Mouse (Mus musculus): Measurements from ENCODE around the gene Tmc8. TPM values are rescaled to one million over a fixed set of nuclear protein-coding genes. Genes with fewer than 3 reads are reported as not detected.

Tmc8 gene
- polyA plus RNA-seq, 1 experiment: 0.39 TPM

DNA sequence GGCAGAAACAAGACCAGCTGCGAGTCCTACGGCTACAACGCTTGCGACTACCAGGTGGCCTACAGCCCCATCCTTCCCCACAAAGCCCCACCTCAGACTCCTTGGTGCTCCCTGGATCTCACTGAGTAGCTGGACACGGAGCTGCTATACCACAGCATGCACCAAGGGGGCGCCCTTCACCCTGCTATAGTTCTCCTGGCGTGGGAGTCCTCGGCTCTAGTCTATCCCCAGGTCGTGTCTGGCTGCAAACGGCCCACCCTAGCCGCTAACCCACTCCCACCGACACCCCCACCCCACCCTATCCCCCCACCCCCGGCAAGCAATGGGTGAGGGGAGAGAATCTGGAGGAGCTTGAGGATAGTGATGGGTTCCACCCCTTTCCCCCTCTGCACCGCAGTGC, 8.4 kb downstream of the Tmc8 start:
- no peak overlapping the region for H3K4me3 ChIP-seq (ENCODE audit: insufficient read depth, low read length)
- no peak overlapping the region for H3K27ac ChIP-seq (ENCODE audit: insufficient read depth, low read length)
- no peaks in the 10 kb centered on the region for H3K4me1 ChIP-seq (ENCODE audit: control insufficient read depth, insufficient read depth, low read length)
- TF ChIP-seq POLR2A (IDR thresholded peaks at IDR 0.05; ENCODE audit: low read depth, low read length): no peak
- peak; percentile 73; the same call in 1 of the 2 replicates for TF ChIP-seq CTCF (IDR thresholded peaks at IDR 0.05; ENCODE audit: borderline replicate concordance, insufficient read depth, low read length)

GRCm38 (mm10) chr11:117790703-117791440, 9.0 kb downstream of the Tmc8 start:
- Histone ChIP-seq H3K27ac (ENCODE audit: insufficient read depth, low read length) (no peak overlapping the region), H3K4me3 (ENCODE audit: insufficient read depth, low read length) (no peak overlapping the region), H3K4me1 (ENCODE audit: control insufficient read depth, insufficient read depth, low read length) (no peaks in the 10 kb centered on the region)
- no peak for TF ChIP-seq POLR2A (IDR thresholded peaks at IDR 0.05; ENCODE audit: low read depth, low read length)
- no peak for TF ChIP-seq CTCF (IDR thresholded peaks at IDR 0.05; ENCODE audit: borderline replicate concordance, insufficient read depth, low read length)

DNA sequence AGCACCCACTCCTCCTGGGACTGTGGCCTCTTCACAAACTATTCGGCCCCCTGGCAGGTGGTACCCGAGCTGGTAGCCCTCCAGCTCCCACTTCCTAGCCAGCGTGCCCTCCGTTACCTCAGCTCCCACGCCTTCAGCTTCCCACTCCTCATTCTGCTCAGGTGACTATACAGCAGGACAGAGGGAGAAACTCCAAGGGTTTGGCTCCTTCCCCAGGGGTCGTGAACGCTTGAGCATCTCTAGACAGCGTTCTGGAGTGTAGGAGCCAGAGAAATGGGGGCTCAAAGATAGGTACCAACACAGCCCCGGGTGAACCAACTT, 9.5 kb downstream of the Tmc8 start:
- Histone ChIP-seq H3K4me3 (ENCODE audit: insufficient read depth, low read length) (no peak overlapping the region), H3K4me1 (ENCODE audit: control insufficient read depth, insufficient read depth, low read length) (no peaks in the 10 kb centered on the region), H3K27ac (ENCODE audit: insufficient read depth, low read length) (no peak overlapping the region)
- TF ChIP-seq CTCF (IDR thresholded peaks at IDR 0.05; ENCODE audit: borderline replicate concordance, insufficient read depth, low read length) (no peak), POLR2A (IDR thresholded peaks at IDR 0.05; ENCODE audit: low read depth, low read length) (no peak)

DNA sequence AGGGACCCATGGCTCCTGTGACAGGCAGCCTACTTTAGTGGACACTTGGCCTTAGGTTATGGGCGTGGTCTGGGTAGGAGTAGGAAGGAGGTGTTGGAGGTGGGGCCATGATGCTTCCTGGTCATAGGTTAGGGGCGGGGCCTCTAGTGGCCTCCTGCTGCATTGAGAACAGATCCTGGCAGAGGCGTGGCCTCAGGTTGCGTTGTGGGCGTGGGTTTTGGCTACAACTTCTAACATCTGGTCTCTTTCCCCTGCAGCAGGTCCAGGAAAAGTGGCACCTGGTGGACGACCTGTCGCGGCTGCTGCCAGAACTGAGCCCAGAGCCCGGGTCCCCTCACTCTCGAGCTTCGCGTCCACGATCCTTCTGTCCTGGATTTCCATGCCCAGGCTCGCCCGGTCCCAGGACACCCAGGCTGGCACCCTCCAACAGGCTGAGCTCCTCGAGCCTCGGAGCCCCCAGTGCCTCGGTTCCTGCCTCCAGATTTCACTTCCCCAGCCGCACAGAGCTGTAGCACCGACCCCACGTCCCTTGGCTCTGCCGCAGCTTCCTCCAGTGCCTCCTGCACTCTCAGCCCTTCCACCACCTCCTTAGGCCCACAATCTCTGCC, 10.5 kb downstream of the Tmc8 start:
- Histone ChIP-seq H3K4me3 (ENCODE audit: insufficient read depth, low read length) (no peak overlapping the region), H3K4me1 (ENCODE audit: control insufficient read depth, insufficient read depth, low read length) (no peaks in the 10 kb centered on the region), H3K27ac (ENCODE audit: insufficient read depth, low read length) (no peak overlapping the region)
- no peak for TF ChIP-seq CTCF (IDR thresholded peaks at IDR 0.05; ENCODE audit: borderline replicate concordance, insufficient read depth, low read length)
- no peak for TF ChIP-seq POLR2A (IDR thresholded peaks at IDR 0.05; ENCODE audit: low read depth, low read length)

DNA sequence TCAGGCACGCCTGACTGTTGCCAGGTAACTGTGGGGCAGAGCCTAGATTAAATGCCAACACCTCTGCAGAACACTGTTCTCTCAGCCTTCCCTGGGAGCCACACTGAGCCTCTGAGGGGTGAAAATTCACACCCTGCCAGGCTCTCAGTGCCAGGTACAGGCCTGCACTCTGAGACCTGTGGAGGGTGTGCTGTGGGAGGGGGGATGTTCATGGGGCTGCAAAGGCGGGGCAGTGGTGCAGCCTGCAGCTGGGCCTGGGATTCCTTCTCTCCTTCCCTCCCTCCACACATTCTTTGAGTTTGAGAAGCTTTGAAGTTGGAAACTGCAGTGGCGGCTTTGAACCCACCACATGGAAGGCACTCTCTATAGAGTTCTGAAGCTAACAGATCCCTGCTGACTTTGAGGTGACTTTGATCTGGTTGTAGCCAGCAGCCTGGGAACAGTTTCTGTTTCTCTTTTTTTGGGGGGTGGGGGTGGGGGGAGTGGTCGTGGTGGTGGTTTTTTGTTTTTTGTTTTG, 12.2 kb downstream of the Tmc8 start:
- no peak overlapping the region for H3K27ac ChIP-seq (ENCODE audit: insufficient read depth, low read length)
- TF ChIP-seq CTCF (IDR thresholded peaks at IDR 0.05; ENCODE audit: borderline replicate concordance, insufficient read depth, low read length) (no peak), POLR2A (IDR thresholded peaks at IDR 0.05; ENCODE audit: low read depth, low read length) (no peak)
- H3K4me3 ChIP-seq (ENCODE audit: insufficient read depth, low read length): no peak overlapping the region
- H3K4me1 ChIP-seq (ENCODE audit: control insufficient read depth, insufficient read depth, low read length): no peaks in the 10 kb centered on the region

DNA sequence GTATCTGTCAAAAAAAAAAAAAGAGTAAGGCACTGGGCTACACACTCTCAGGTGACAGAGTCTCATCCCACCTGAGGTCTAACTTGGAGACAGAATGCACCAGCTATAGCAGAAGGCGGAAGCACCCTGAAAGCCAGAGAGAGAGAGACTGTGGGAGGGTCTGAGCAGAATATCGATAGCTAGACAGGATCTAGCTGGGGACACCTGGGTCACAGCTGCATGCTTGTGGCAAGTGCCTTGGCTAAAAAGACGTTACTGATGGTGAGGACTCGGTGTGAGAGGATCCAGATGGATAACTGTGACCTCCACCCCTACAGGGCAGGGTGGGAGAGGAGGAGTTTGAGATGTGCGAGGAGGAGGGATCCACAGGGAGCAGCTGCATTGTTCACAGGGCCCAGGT, 15.1 kb downstream of the Tmc8 start:
- Histone ChIP-seq H3K4me3 (ENCODE audit: insufficient read depth, low read length) (no peak overlapping the region), H3K27ac (ENCODE audit: insufficient read depth, low read length) (no peak overlapping the region), H3K4me1 (ENCODE audit: control insufficient read depth, insufficient read depth, low read length) (no peaks in the 10 kb centered on the region)
- TF ChIP-seq CTCF (IDR thresholded peaks at IDR 0.05; ENCODE audit: borderline replicate concordance, insufficient read depth, low read length) (no peak), POLR2A (IDR thresholded peaks at IDR 0.05; ENCODE audit: low read depth, low read length) (no peak)

DNA sequence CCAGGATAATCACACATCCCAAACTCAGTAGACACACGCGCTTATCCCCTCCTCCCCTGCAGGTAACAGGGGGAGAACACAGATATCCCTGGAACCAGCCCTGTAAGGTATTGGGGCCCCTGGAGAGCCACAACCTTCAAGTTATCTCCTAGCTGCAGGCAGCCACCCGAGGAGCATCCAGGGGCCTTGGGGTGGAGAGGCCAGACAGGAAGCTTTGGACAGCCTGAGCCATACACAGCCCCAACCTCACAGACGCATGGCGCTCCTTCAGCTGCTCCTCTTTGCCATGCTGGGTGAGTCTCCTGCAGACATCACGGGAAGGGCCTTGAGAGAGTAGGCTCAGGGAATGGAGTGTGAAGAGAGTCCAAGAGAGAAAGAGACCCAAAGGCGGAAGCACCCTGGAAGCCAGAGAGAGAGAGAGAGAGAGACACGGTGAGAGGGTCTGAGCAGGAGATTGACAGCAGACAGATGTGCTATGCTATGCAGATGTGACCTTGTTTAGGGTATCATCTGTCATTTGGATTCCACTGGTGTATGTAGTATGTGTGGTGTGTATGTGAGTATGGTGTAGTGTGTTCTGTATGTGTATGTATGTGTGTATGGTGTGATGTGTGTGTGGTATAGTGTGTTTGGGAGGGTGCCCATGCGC, 15.8 kb downstream of the Tmc8 start, which contains the start of gene 6030468B19Rik:
TSS of gene 6030468B19Rik (plus strand) at position 150 of the 649 bp plus-strand sequence.
- no peaks in the 10 kb centered on the region for H3K4me1 ChIP-seq (ENCODE audit: control insufficient read depth, insufficient read depth, low read length)
- H3K4me3 ChIP-seq (ENCODE audit: insufficient read depth, low read length): no peak within 1 kb of the TSS
- TF ChIP-seq POLR2A (IDR thresholded peaks at IDR 0.05; ENCODE audit: low read depth, low read length) (no peak), CTCF (IDR thresholded peaks at IDR 0.05; ENCODE audit: borderline replicate concordance, insufficient read depth, low read length) (no peak)
- no peak within 1 kb of the TSS for H3K27ac ChIP-seq (ENCODE audit: insufficient read depth, low read length)

DNA sequence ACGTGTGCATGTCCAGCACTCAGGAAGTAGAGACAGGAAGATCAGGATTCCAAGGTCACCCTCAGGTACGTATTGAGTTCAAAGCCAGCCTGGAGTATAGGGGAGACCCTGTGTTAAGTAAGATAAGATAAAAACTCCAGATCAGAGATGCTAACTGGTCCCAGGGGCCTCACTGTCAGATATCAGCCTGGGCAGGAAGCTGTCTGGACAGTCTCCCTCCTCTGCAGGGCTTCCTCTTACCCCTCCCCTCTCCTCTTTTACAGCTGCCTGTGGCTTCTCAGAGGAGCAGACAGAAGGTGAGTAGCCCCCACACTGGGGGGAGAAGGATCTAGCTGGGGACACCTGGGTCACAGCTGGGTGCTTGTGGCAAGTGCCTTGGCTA, 16.3 kb downstream of the Tmc8 start:
- no peak overlapping the region for H3K27ac ChIP-seq (ENCODE audit: insufficient read depth, low read length)
- no peak overlapping the region for H3K4me3 ChIP-seq (ENCODE audit: insufficient read depth, low read length)
- H3K4me1 ChIP-seq (ENCODE audit: control insufficient read depth, insufficient read depth, low read length): no peaks in the 10 kb centered on the region
- TF ChIP-seq POLR2A (IDR thresholded peaks at IDR 0.05; ENCODE audit: low read depth, low read length) (no peak), CTCF (IDR thresholded peaks at IDR 0.05; ENCODE audit: borderline replicate concordance, insufficient read depth, low read length) (no peak)

- Histone ChIP-seq H3K4me3 (ENCODE audit: insufficient read depth, low read length) (no peak overlapping the region), H3K4me1 (ENCODE audit: control insufficient read depth, insufficient read depth, low read length) (no peaks in the 10 kb centered on the region), H3K27ac (ENCODE audit: insufficient read depth, low read length) (no peak overlapping the region)
- TF ChIP-seq POLR2A (IDR thresholded peaks at IDR 0.05; ENCODE audit: low read depth, low read length) (no peak), CTCF (IDR thresholded peaks at IDR 0.05; ENCODE audit: borderline replicate concordance, insufficient read depth, low read length) (no peak)
These were observed 17.3 kb downstream of the Tmc8 start for GRCm38 (mm10) chr11:117799174-117799573.

GRCm38 (mm10) chr11:117800038-117800437, 18.2 kb downstream of the Tmc8 start:
- Histone ChIP-seq H3K4me3 (ENCODE audit: insufficient read depth, low read length) (no peak overlapping the region), H3K27ac (ENCODE audit: insufficient read depth, low read length) (no peak overlapping the region), H3K4me1 (ENCODE audit: control insufficient read depth, insufficient read depth, low read length) (no peaks in the 10 kb centered on the region)
- TF ChIP-seq CTCF (IDR thresholded peaks at IDR 0.05; ENCODE audit: borderline replicate concordance, insufficient read depth, low read length): no peak
- no peak for TF ChIP-seq POLR2A (IDR thresholded peaks at IDR 0.05; ENCODE audit: low read depth, low read length)
